Mouse (Mus musculus): ENCODE data around the gene Cenpf.

The Cenpf gene

DNA sequence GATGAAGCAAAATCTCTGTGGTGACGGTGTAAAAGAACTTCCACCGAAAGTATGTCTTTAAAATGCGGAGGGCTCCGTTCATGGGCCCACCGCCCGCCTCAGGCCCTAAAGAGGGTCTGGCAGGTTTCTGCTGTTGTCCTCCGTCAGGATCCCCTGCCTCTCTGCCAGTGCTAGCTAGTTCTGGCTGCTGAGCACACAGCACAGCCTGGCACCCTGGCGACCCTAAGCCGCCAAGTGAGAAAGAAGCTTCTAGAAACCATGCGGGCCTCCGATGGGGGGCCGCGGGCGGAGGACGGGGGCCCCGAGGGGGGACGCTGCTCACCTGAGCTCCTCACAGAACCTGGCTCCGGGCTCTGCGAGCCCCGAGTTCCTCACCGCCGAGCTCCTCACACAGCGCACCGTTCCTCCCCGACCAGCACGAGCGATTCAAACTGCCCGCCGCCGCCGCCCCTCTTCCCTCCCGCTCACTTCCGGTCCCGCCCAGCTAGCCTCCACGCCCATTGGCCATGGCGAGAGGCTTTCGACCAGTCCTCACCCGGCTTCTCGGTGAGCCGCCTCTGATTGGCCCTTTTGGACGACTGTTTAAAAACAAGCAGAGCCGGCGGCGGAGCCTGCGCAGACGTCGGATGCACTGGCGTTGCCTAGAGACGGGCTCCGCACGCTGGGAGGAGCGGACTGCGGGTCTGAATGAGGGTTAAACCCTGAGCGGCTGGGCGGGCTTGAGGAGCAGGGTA lies at the start of gene Cenpf:
Gene Cenpf, minus strand, starts transcription at position 433 of the 734 bp plus-strand sequence.
- DNase-seq (ENCODE audit: low spot score), result peak; percentile 94

DNA sequence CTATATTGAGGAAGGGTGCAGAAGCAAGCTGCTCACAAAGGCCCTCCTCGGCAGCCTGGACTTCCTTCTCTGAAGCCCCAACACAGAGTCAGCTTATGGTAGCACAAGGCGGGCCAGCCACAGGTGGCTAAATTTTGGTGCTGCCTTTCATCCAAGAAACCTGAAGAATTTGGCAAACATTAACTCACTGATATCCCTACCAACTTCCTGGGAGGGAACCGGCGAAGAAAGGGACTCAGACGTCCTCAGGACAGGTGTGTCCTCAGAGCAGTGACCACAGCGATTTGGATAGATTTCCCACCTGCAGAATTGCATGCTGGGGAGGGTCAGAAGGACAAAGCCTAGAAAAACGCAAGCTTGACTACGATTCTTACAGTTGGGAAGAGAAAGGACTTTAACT lies 44.3 kb upstream of the Cenpf start:
- no peak for DNase-seq (ENCODE audit: low spot score)

DNA sequence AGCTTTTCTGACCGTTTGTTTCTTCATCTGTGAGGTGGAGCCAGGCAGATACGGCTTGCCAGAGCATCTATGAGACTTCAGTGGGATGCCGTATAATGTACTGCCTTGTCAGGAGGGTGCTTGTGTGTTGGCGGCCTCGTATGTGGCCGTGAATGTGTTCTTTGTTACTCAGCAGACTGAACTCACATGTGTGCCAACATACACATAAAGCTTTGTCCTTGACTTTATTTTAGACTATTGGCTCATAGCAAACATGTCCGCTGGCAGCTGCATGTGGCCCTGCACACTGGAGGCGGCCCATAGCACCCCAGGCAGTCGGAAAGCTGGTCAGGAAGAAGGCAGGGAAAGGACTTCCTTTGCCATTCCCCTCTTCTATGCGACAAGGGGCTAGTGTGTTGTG lies 43.8 kb upstream of the Cenpf start:
- no peak for DNase-seq (ENCODE audit: low spot score)

DNA sequence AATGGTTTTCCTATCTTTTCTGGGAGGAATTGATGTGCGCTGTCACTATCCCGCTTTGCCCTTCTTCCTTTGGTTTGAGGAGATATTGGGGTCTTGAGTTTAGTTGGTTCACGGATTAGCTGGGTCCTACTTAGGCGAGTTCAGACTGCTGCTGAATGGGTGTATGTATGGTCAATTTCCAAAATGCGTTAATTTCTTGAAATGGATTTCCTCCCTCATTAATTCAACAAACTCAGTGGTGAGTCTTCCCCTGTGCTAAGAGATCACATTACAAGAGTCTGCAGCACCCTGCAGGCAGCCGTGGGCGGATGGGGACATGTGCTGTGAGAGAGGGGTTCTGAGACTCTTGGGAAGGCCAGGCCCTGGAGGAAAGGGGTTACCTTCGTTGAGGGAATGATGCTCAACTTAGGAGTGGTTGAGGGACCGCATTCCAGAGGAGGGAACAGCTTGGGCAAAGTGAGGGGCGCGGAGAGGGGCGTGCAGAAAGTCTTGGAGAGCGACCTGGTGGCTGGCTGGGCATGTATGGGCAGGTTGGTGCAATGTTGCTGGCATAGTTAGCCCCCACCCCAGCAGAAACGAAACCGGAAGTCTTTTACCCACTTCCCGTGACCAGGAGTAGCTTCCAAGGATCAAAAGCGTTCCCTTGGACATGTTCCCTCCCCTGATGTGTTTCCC lies 41.4 kb upstream of the Cenpf start:
- no peak for DNase-seq (ENCODE audit: low spot score)

DNA sequence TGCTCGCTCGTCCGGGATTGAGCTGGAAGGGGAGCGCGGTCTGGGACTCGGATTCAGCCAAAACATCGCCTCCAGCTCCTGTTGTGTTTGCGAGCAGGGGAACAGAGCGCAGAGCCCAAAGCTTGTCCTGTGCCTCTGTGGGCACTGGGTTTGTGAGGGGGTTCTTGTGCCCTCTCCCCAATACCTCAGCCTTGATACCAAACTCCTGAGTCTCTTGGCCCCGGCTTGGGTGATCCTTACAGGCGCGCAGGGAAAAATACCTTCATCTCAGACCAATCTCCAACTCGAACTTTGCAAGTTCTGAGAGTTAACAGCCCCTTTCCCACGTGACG lies 40.9 kb upstream of the Cenpf start:
- DNase-seq (ENCODE audit: low spot score), result no peak

DNA sequence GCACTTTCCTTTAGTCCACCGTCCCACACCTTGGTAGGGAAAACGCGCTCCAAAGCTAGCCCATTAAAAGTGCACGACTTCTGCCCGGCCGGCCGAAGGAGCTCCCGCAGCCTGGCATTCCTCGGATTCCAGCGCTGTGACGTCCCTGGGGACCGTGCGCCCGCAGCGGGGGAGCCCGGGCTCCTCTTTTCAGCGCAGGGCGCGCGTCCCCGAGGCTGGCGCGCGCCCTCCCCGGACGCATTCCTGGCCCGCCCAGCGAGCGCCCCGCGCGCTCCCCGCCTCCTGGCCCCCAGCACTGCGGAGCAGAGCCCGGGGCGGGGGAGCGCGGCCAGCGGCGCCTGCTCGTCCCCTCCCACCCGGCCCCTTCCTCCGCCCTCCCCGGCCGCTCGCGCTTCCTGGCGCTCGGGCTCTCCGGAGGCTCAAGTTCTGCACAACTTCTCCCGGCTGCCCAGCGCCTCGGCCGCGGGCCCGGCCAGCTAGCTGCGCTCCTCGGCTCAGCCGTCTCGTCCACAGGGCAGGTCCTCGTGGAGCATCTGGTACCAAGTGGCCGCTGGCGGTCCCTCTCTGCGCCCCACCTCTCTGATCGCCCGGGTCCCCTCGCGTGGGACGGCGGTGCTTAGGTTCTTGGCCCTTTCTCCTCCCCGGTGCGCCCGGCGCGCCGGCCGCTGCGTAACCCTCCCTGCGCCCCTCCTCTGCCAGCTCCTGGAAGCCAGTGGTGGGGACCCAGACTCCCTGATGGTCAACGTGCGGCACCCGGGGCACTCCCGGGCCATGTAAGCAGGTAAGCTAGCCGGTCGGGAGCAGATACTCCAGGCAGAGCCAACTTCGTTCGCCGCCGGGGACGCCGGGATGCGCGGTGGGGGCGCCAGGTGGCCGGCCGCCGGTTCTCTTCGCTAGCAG lies 40.2 kb upstream of the Cenpf start, which contains the start of gene Ptpn14:
Gene Ptpn14, plus strand, starts transcription at position 385 of the 900 bp plus-strand sequence.
- no peak for DNase-seq (ENCODE audit: low spot score)

DNA sequence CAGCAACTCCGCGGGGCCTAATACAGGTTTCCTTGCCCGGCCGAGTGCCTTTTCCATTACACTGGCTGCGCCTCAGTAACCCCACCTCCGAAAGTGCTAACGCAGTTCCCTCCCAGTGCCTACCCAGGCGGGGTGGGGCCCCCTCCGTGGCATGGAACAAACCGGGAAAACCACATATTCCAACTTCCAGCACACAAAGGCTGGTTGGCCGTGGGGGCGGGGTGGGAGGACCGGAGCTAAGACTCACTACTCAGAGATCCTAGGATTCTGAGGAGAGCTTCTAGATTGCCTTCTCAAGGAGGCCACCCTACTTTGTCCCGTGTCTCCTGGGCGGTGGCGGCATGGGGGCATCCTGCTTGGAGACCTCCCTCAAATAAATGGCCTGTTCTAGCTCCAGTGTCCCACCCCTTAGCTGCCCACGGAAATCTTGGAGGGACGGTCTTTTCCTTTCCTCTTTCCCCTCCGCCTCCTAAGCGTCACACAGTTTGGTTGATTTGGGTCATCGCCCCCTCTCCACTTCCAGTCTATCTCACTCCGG lies 39.5 kb upstream of the Cenpf start:
- DNase-seq (ENCODE audit: low spot score), result no peak

DNA sequence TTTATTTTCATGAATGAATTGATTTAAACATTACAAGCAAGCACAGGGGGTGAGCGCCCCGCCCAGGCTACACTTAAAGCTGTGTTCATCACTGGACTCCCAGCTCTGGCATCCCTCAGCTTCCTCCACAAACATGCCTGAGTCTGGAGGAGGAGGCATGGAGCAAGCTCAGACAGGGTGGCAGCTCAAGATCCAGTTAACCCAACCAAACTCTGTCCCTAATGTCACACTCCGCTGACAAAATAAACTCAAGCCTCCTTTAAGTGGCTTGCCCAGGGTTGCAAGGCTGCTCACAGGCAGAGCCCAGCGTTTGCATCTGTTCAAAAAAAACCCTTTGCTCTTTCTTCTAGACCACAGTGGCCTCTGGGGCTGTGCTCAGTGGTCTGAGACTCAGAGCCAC lies 38.2 kb upstream of the Cenpf start:
- no peak for DNase-seq (ENCODE audit: low spot score)

DNA sequence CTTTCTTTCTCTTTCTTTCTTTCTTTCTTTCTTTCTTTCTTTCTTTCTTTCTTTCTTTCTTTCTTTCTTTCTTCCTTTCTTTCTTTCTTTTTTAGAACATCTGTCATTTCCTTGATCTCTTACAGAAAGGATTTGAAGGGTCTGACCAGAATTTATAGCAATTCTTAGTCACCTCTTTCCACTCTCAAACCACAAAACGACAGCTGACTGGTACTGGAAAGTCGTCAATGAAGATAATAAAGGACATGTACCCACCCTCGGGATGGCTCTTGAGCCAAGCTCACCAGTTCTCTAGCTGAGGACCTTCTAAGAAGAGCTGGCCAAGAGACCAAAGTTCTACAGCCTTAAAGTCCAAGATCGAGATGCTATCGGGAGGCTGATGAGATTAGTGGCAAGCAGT lies 30.7 kb upstream of the Cenpf start:
- DNase-seq (ENCODE audit: low spot score), result no peak

DNA sequence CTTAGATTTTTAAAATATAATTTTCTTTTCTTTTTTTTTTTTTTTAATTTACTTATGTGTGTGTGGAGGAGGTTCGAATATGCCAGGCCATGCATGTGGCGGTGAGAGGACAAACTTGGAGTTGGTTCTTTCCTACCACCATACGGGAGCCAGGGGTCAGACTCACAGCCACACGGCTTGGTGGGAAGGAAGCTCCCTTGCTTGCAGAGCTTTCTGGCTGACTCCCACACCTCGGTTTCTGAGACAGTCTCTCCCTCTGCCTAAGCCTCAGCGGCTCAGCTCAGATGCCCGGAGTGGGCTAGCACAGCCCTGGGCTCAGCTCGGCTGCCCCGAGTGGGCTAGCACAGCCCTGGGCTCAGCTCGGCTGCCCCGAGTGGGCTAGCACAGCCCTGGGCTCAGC lies 29.7 kb upstream of the Cenpf start:
- DNase-seq (ENCODE audit: low spot score), result no peak

DNA sequence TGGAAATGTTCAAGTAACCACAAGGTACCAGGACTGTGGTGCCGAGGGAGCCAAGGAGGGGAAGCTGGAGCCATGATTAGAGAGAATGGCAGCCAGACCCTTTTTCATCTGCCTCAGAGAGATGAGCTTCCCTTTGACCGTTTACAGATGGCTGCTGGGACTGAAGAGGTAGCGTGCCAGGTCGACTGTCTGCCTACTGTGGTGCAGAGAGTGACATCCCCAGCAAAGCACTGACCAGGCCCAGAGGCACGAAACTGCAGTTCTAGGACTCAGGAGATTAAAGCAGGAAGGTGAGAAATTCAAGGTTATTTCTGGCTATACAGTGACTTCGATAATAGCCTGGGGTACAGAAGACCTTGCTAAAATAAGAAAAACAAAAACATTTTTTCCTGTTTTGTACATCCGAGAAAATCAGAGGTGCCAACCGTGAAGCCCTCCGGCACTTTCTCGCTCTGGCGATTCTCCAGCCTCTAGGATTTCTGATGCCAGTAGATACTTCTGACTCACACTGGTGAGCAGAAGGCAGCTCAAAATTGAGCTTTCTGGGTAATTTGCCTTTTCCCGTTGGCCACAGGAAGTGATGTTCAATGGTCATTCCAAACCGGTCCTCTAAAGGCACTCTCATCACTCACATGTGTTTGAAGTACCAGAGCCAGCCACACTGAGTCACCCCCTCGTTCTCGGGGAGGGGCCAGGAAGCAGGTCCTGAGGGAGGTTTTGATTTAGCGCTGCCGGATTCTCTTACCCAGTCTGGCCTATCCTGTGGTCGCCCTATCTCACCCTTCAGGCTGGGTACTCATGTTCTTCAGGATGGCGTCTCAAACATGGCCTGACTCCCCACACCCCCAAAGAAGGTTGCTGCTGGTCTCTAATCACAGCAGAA lies 28.3 kb upstream of the Cenpf start:
- no peak for DNase-seq (ENCODE audit: low spot score)

DNA sequence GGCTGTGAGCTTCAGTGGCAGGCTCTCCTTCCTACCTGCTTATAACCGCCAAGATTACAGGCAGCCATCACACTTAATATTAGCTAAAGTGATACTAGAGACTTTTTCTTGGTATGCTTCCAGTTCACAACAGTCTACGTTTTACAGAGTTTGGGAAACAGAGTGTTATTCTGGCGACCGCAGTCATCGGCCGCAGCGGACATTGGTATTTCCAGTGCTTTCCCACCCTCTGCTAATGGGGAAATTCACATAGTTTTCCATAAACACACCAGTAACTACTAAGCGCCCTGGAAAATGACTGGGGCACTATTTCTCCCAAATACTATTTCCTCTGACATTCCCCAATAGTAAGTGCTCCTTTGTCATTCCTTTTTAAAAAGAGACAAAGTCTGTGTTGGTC lies 21.1 kb upstream of the Cenpf start:
- DNase-seq (ENCODE audit: low spot score), result no peak

DNA sequence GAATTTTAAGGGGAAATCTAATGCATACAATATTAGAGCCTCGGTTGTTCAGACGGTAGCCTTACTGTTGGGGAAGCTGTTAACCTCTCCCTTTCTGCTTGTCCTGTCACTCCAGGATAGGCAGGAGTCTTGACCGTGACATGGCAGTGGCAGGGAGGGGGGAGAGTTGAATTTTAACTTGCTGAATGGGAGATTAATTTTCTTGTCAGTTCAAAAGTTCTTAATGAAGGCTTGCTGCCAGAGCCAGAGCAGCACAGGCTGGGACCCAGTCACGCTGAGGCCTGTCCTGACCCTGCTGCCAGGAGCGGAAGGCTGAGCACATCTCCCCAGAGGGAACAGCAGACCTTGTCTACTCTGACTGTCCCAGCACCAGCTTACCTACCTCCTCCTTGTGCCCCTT lies 19.5 kb upstream of the Cenpf start:
- DNase-seq (ENCODE audit: low spot score), result no peak

DNA sequence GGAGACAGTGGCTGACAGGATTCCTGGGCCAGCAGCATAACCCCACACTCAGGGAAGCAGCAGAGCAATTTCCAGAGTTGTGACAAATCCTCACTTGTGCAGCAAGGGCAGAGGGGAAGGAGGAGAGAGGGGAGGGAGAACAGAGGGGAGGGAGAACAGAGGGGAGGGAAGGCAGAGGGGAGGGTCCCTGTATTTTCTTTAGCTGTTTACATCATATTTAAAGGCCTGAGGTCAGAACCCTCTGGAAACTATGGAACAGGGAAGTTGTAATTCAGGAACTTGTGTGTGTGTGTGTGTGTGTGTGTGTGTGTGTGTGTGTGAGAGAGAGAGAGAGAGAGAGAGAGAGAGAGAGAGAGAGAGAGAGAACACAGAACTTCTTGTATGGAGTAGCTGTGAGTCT lies 19.1 kb upstream of the Cenpf start:
- no peak for DNase-seq (ENCODE audit: low spot score)

DNA sequence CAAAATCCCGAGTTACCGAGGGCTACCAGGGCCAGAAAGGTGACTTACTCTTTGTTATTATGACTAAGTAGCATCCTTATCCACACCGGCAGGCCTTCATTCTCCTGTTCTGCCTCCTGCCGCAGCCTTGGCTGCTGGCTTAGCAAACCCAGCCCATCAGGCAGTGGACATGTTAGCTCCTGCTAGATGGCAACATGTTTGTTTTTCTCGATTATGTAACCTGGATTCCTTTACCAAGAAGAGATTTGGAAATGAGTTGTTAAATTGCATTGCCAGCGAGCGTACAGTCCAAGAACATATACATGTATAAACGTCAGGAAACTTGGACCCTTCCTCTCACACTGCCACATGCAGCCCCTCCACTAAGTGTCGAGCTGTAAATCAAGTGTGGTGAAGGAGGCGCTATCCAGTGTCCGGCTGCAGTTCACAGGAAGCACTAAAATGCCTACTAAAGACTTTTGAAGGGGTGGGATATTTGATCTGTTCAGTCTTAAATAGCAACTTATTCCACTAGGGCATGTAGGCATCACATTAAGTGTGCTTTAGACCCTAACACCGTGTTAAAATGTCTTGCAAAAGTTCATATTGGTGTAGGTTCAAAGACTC lies 18.3 kb upstream of the Cenpf start:
- no peak for DNase-seq (ENCODE audit: low spot score)

DNA sequence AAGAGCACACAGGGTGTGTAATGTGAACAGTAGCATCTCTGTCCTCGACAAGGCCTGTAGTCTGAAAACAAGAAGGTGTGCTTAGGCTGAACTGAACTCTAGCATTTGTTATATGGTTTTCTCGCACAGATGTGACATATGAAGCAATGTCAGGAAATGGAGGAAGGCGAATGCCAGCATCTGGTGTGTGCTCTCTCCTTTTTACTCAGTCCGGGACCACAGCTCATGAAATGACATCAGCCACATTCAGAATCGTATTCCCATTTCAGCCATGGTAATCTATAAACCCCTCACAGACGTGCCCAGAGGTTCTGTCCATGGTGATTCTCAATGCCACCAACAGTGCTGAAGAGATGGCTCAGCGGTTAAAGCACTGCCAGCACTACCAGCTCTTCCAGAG lies 15.7 kb upstream of the Cenpf start:
- DNase-seq (ENCODE audit: low spot score), result no peak

DNA sequence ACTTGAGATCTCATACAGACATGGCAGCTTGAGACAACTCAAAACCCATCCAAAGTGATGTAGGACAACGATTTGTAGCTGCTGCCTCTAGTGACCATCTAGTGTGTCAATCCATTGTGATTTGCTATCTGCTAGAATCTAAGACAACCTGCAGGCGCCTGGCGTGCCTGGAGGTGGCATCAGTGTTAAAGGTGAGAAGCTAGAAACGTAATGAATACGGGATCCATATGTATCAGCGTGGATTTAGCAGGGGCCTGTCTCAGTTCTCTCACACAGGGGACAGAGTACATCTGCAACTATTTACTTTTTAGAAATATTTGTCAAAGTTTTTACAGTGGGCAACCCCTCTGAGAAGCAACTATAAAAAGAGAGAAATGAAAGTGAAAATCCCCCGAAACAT lies 15.3 kb upstream of the Cenpf start:
- no peak for DNase-seq (ENCODE audit: low spot score)

DNA sequence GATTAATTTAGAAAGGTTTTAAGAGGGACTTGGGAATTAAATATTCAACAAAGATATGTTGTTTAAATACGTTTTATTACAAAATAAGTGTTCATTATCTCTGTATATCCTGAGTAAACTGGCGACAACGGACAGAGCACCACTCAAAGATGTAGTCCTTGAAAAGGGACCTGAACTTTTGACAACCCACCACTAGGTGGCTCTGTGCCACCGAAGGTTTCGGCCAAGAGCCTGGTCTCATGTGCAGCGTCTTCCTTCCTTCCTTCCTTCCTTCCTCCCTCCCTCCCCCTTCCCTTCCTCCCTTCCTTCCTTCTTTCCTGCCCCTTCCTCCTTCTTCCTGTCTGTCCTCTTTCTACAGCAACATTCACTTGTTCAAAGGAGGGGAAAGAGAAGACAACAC lies 13.1 kb upstream of the Cenpf start:
- DNase-seq (ENCODE audit: low spot score), result peak; percentile 36

DNA sequence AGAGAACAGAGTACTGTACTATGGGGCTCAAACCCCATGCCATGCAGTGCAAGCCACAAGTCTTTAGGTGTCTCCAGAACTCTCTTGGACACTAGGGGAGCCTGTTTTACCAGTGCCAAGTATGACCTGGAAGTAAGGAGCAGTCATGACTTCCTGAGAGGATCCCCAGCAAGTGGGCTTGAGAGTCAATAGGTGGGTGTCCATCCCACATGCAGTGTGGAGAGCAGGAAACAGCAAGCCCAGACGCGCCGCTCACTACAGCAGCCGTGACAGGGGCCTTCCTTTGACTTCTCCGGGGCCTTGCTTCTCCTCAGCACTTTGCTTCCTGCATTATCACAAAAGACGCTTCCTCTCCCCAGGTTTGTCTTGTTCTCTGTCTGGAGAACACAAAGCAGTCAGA lies 12.3 kb upstream of the Cenpf start:
- DNase-seq (ENCODE audit: low spot score), result no peak

DNA sequence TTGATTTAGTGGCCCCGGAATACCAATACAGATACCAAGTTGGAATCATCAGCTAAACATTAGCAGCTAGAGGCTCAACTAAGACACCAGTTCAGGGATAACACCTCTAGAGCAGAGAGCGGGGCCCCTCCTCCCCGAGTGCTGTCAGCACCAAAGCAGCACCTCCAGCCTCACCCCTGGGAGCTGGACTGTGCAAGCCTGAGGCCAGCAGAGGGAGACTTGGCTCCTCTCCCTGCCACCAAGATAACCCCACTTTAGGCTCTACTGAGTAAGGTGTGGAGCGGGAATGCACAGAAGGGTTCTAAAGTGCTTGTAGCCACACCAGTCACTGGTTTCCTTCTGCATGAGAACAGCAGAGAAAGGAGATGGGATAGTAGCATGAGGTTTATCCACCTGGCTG lies 10.5 kb upstream of the Cenpf start:
- DNase-seq (ENCODE audit: low spot score), result no peak

DNA sequence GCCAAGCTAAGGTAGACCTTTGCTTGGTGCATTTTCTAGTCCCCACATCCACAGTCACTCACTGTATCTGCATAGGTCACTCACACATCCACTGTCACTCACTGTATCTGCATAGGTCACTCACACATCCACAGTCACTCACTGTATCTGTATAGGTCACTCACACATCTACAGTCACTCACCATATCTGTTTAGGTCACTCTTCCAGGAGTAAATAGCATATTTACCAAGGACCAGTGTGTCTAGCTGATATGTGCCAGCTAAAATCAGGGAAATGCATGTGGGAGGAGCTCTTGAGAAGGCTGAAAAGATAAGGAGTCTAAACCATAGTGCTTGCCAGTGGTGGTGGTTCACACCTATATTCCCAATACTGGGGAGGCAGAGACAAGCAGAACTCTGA lies 7.4 kb upstream of the Cenpf start:
- DNase-seq (ENCODE audit: low spot score), result no peak
